Mouse (Mus musculus): ENCODE data around the gene Hgd.

Gene Hgd

DNA sequence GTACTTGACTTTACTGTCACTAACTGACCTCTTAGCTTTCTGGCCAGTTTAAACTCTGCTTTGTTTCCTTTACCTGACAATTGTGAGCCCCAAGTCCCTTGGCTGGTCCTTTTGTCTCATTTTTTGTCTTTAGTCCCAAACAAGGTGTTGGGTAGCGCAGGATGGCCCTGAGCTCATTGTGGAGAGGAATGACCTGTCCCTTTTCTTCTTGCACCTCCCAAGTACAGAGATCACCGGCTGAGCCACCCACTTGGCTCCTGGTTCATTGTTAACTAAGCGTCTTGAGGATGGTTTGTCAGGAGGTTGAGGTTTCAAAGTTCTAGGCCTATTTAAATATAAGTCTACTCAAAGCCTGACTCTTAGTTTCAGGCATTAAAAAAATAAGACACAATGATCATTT is 3.4 kb downstream of the Hgd start:
- DNase-seq, result peak; percentile 80 to 85

GRCm38 (mm10) chr16:37583801-37584200 is 3.8 kb downstream of the Hgd start:
- DNase-seq, result no peak

GRCm38 (mm10) chr16:37584218-37585035 is 4.5 kb downstream of the Hgd start:
- peak; percentile 85 to 86 for DNase-seq

DNA sequence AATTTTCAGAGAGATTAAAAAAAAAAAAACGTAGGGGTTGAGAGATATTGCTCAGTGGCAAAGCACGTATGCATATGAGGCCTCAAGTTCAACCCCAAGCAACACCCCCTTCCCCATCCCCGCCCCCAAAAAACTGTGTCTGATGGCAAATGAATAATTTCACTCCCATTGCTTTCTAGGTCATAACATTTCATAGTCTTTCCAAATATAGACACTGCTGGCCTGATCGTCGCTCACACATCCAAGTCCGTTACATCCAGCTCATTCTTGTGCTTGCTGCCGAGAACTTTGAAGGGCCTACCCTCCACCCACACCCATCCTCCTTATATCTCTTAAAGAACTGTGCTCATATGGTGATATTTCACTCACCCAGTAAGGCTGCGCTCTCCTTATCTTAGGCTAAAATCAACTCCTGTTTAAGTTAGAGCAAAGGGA is 5.2 kb downstream of the Hgd start:
- DNase-seq, result no peak

GRCm38 (mm10) chr16:37590921-37591320 is 11.0 kb downstream of the Hgd start:
- DNase-seq, result peak in 1 of 2 experiments; percentile 49

DNA sequence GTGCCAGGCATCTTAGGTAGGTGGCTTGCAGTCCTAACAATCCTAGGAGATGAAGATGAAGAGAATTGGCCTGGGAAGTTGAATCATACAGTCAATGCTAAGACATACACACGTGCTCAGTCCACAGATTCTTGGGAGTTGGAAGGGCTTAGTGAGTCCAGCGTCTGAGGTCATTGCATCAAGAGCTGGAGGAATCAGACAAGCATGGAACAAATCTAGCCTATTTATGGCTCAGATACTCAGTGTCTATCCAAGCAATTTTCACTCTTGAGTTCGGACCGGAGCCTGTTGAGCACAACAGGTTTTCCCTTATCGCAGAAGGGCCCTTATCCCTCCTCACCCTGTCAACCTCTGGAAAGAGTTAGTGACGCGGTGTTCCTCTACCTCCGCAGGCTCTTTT is 11.6 kb downstream of the Hgd start:
- DNase-seq, result no peak

- DNase-seq, result no peak
Measured at GRCm38 (mm10) chr16:37597412-37597811, 17.5 kb downstream of the Hgd start.

DNA sequence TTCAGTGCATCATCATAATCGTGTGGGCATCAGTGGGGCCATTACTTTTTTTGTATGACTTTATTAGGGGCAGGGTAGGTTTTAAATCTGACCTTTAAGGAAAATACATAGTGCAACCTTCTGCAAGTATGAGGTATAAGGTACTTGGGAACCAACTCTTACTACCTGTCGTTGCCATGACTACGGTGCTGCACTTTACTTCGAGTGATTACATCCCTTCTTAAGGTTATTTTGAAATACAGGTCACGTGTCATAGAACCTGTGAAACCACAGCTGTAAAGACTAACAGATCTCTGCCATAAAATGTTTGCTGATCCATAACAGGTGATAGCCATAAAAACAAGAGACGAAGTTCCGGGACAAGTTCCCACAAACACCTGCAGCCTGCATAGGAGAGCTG is 18.5 kb downstream of the Hgd start:
- DNase-seq, result no peak

DNA sequence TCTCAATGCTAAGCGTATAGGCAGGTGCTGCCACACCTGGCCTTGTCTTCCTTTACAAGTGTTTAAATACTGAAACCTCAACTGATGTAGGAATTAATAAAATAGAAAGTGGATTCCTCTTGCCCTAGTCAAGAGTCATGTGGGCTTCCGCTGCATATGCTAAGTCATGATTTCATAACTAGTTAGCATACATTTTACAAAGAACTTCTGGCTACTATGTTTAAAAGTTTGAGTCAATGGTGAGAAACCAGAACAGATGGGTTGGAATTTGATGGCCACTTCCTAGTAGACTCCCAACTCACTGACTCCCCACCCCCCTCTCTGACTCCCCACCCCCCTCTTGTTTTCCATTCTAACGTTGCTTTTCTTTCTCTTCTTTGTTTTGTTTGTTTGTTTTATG is 19.4 kb downstream of the Hgd start:
- no peak for DNase-seq

GRCm38 (mm10) chr16:37603431-37603830 is 23.5 kb downstream of the Hgd start:
- DNase-seq, result no peak

DNA sequence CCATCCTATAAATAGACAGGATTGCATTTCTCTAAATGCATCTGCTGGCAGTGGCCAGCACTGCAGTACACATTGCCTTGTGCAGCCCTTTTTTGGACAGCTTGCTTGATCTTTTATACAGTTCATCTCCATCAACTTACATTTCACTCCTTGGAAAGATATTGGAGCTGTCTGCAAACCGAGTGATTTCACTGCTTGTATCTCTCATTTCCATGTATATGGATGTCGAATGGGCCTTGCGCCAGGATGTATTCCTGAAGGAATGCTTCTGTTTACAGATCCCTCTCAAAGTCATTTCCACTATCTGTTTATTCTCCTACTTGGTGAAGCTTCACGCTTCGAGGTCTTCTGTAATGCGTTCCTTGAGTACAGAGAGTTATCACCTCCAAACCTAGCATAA is 24.3 kb downstream of the Hgd start:
- no peak for DNase-seq

DNA sequence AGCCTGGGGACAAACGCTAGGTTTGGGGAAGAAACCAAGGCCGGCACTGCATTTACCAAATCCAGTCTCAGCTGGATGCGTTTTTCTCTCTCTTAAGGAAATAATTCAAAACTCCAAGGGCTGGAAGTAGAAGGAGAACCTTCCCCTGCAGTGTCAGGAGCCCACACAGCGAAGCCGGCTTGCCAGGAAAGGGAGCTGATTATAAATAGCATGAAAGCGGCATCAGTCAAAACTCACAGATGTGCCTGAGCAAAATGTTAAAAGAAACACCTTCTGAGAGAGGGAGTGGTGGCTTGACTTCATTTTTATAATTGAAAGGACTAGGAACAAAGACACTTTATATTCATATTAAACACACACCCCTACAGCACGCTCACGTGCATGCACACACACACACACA is 30.4 kb downstream of the Hgd start:
- DNase-seq, result no peak

- DNase-seq, result no peak
Measured at GRCm38 (mm10) chr16:37611072-37611471, 31.1 kb downstream of the Hgd start.

GRCm38 (mm10) chr16:37612013-37612412 is 32.1 kb downstream of the Hgd start:
- DNase-seq, result no peak

- DNase-seq, result no peak
Measured at GRCm38 (mm10) chr16:37614540-37614939, 34.6 kb downstream of the Hgd start.

GRCm38 (mm10) chr16:37615429-37615828 is 35.5 kb downstream of the Hgd start:
- DNase-seq, result no peak

DNA sequence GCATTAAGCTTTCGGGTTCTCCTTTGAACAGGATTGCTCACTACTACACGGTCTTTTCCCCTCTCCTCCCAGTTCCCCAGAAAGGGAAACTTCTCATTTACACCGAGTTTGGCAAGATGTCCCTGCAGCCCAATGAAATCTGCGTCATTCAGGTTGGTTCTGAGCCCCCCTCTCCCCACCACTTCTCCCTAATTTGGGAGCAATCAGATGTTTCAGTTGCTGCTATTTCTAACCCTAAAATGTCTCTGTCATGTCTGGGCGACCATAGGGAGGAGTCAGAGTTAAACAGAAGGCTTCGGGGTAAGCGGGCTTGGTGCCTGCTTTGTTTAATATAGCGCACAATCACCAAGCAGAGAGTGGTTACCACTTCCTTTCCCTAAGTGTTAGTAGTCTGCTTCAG is 36.2 kb downstream of the Hgd start:
- DNase-seq, result no peak

- DNase-seq, result no peak
Measured at GRCm38 (mm10) chr16:37617695-37618094, 37.7 kb downstream of the Hgd start.

- DNase-seq, result no peak
Measured at GRCm38 (mm10) chr16:37622403-37622802, 42.5 kb downstream of the Hgd start.

GRCm38 (mm10) chr16:37622919-37623318 is 43.0 kb downstream of the Hgd start:
- no peak for DNase-seq

DNA sequence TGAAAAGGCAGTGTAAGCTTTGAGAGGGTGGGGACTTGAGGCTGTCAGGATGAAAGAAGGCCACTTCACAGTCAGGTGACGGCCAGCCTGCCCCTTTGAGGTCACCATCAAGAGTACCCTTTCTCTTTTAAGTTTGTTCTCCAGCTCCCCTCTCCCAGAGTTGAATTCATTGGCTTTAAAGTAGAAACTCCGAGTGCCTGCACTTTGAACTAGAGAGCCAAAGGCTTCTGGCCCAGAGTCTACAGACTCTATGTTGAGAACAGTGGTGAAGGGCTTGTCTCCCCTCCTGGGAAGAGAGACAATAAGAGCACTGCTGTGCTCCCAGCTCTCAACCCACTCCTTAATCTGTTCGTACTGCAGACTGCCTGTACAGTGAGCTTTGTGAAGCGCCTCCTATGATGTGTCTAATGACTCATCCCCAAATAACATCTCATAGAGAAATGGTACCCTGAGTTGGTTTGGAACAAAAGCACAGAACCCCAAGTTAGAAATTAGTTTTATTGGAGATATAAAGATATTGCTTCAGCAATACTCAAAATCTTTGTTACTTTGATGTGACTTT is 46.5 kb downstream of the Hgd start:
- no peak for DNase-seq

DNA sequence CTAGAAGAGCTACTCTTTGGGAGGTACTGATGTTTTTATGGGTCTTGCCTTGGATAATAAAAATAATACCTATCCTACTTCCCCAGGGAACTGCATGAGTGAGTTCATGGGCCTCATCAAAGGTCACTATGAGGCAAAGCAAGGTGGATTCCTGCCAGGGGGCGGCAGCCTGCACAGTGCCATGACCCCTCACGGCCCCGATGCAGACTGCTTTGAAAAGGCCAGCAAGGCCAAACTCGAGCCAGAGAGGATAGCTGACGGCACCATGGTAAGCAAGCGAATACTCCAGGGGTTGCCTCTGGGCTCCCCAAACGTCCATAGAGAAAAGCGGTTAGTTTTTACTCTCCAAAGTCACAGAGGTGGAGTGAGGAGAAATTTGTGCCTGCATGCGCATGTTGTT is 48.4 kb downstream of the Hgd start:
- DNase-seq, result peak; percentile 44 to 58

DNA sequence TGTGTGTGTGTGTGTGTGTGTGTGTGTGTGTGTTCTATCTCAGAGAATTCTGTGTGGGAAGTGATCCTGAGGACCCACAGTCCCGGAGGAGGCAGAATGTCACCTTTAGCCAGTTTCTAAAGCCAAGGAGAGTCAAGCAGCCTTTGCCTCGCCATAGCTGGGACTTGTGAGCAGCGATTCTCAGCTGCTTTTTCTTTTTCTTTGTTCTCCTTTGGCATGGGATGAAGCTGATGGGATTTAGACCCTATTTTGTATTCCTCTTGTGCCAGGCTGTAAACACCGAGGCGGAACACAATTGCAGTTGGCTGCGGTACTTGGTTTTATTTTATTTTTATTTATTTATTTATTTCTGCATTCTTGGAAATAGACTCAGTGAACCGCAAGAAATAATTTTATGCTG is 49.1 kb downstream of the Hgd start:
- DNase-seq, result no peak

- no peak for DNase-seq
Measured at GRCm38 (mm10) chr16:37634578-37634977, 54.6 kb downstream of the Hgd start.

GRCm38 (mm10) chr16:37635095-37635494 is 55.1 kb downstream of the Hgd start:
- no peak for DNase-seq
